Mouse (Mus musculus): ENCODE results near the gene Gcnt3.

GRCm38 (mm10) chr9:70049839-70050238, 12.0 kb upstream of the Gcnt3 start:
- TF ChIP-seq CTCF (IDR thresholded peaks at IDR 0.05), result no peak
- no peak for TF ChIP-seq EP300 (IDR thresholded peaks at IDR 0.05)
